Mouse (Mus musculus): ENCODE data around the gene Zfp385b. TPM values are rescaled to one million over a fixed set of nuclear protein-coding genes. Genes with fewer than 3 reads are reported as not detected.

Gene Zfp385b
- polyA plus RNA-seq, 1 experiment: 8.8 TPM

- TF ChIP-seq POLR2A (IDR thresholded peaks at IDR 0.05; ENCODE audit: control insufficient read depth, low read depth, low read length): no peak
- TF ChIP-seq CTCF (IDR thresholded peaks at IDR 0.05; ENCODE audit: control insufficient read depth, insufficient read depth, insufficient replicate concordance, low read depth, low read length): no peak
- Histone ChIP-seq H3K27me3 (ENCODE audit: control insufficient read depth, insufficient read depth, low read length) (no peaks in the 10 kb centered on the region), H3K27ac (ENCODE audit: control insufficient read depth, insufficient read depth, low read depth, low read length) (no peak overlapping the region), H3K4me3 (ENCODE audit: control insufficient read depth, low read depth, low read length) (no peak overlapping the region), H3K36me3 (ENCODE audit: control insufficient read depth, insufficient read depth, low read length) (no peaks in the 10 kb centered on the region), H3K4me1 (ENCODE audit: control insufficient read depth, insufficient read depth, low read length) (no peaks in the 10 kb centered on the region)
Observed at GRCm38 (mm10) chr2:77526803-77527202, 292.6 kb downstream of the Zfp385b start.

- no peaks in the 10 kb centered on the region for H3K4me1 ChIP-seq (ENCODE audit: control insufficient read depth, insufficient read depth, low read length)
Observed at GRCm38 (mm10) chr2:77526301-77526700, 293.1 kb downstream of the Zfp385b start.

GRCm38 (mm10) chr2:77522223-77522622 lies 297.2 kb downstream of the Zfp385b start:
- Histone ChIP-seq H3K36me3 (ENCODE audit: control insufficient read depth, insufficient read depth, low read length) (no peaks in the 10 kb centered on the region), H3K27ac (ENCODE audit: control insufficient read depth, insufficient read depth, low read depth, low read length) (no peak overlapping the region), H3K4me1 (ENCODE audit: control insufficient read depth, insufficient read depth, low read length) (no peaks in the 10 kb centered on the region), H3K4me3 (ENCODE audit: control insufficient read depth, low read depth, low read length) (no peak overlapping the region), H3K27me3 (ENCODE audit: control insufficient read depth, insufficient read depth, low read length) (no peaks in the 10 kb centered on the region)
- TF ChIP-seq CTCF (IDR thresholded peaks at IDR 0.05; ENCODE audit: control insufficient read depth, insufficient read depth, insufficient replicate concordance, low read depth, low read length) (no peak), POLR2A (IDR thresholded peaks at IDR 0.05; ENCODE audit: control insufficient read depth, low read depth, low read length) (no peak)

More at GRCm38 (mm10) chr2:77526301-77526700, 293.1 kb downstream of the Zfp385b start:
- H3K36me3 ChIP-seq (ENCODE audit: control insufficient read depth, insufficient read depth, low read length): no peaks in the 10 kb centered on the region
- H3K27ac ChIP-seq (ENCODE audit: control insufficient read depth, insufficient read depth, low read depth, low read length): no peak overlapping the region
- H3K27me3 ChIP-seq (ENCODE audit: control insufficient read depth, insufficient read depth, low read length): no peaks in the 10 kb centered on the region
- no peak overlapping the region for H3K4me3 ChIP-seq (ENCODE audit: control insufficient read depth, low read depth, low read length)
- TF ChIP-seq CTCF (IDR thresholded peaks at IDR 0.05; ENCODE audit: control insufficient read depth, insufficient read depth, insufficient replicate concordance, low read depth, low read length) (no peak), POLR2A (IDR thresholded peaks at IDR 0.05; ENCODE audit: control insufficient read depth, low read depth, low read length) (no peak)

- TF ChIP-seq POLR2A (IDR thresholded peaks at IDR 0.05; ENCODE audit: control insufficient read depth, low read depth, low read length) (no peak), CTCF (IDR thresholded peaks at IDR 0.05; ENCODE audit: control insufficient read depth, insufficient read depth, insufficient replicate concordance, low read depth, low read length) (no peak)
Observed at GRCm38 (mm10) chr2:77519341-77519740, 300.1 kb downstream of the Zfp385b start.

GRCm38 (mm10) chr2:77518693-77519092 lies 300.7 kb downstream of the Zfp385b start:
- H3K36me3 ChIP-seq (ENCODE audit: control insufficient read depth, insufficient read depth, low read length): no peaks in the 10 kb centered on the region
- no peaks in the 10 kb centered on the region for H3K27me3 ChIP-seq (ENCODE audit: control insufficient read depth, insufficient read depth, low read length)
- no peak overlapping the region for H3K4me3 ChIP-seq (ENCODE audit: control insufficient read depth, low read depth, low read length)
- no peaks in the 10 kb centered on the region; the same call in 1 of the 2 replicates for H3K4me1 ChIP-seq (ENCODE audit: control insufficient read depth, insufficient read depth, low read length)
- H3K27ac ChIP-seq (ENCODE audit: control insufficient read depth, insufficient read depth, low read depth, low read length): no peak overlapping the region
- TF ChIP-seq POLR2A (IDR thresholded peaks at IDR 0.05; ENCODE audit: control insufficient read depth, low read depth, low read length) (no peak), CTCF (IDR thresholded peaks at IDR 0.05; ENCODE audit: control insufficient read depth, insufficient read depth, insufficient replicate concordance, low read depth, low read length) (no peak)

More at GRCm38 (mm10) chr2:77519341-77519740, 300.1 kb downstream of the Zfp385b start:
- Histone ChIP-seq H3K4me1 (ENCODE audit: control insufficient read depth, insufficient read depth, low read length) (no peaks in the 10 kb centered on the region; the same call in 1 of the 2 replicates), H3K27me3 (ENCODE audit: control insufficient read depth, insufficient read depth, low read length) (no peaks in the 10 kb centered on the region), H3K36me3 (ENCODE audit: control insufficient read depth, insufficient read depth, low read length) (no peaks in the 10 kb centered on the region), H3K27ac (ENCODE audit: control insufficient read depth, insufficient read depth, low read depth, low read length) (no peak overlapping the region), H3K4me3 (ENCODE audit: control insufficient read depth, low read depth, low read length) (no peak overlapping the region)

- TF ChIP-seq POLR2A (IDR thresholded peaks at IDR 0.05; ENCODE audit: control insufficient read depth, low read depth, low read length): no peak
- TF ChIP-seq CTCF (IDR thresholded peaks at IDR 0.05; ENCODE audit: control insufficient read depth, insufficient read depth, insufficient replicate concordance, low read depth, low read length): no peak
- Histone ChIP-seq H3K27ac (ENCODE audit: control insufficient read depth, insufficient read depth, low read depth, low read length) (no peak overlapping the region), H3K27me3 (ENCODE audit: control insufficient read depth, insufficient read depth, low read length) (no peaks in the 10 kb centered on the region)
Observed at GRCm38 (mm10) chr2:77516606-77517005, 302.8 kb downstream of the Zfp385b start.

GRCm38 (mm10) chr2:77515654-77516053 lies 303.8 kb downstream of the Zfp385b start:
- no peak for TF ChIP-seq CTCF (IDR thresholded peaks at IDR 0.05; ENCODE audit: control insufficient read depth, insufficient read depth, insufficient replicate concordance, low read depth, low read length)
- TF ChIP-seq POLR2A (IDR thresholded peaks at IDR 0.05; ENCODE audit: control insufficient read depth, low read depth, low read length): no peak
- no peaks in the 10 kb centered on the region for H3K27me3 ChIP-seq (ENCODE audit: control insufficient read depth, insufficient read depth, low read length)
- no peaks in the 10 kb centered on the region for H3K36me3 ChIP-seq (ENCODE audit: control insufficient read depth, insufficient read depth, low read length)

More at GRCm38 (mm10) chr2:77516606-77517005, 302.8 kb downstream of the Zfp385b start:
- no peaks in the 10 kb centered on the region for H3K36me3 ChIP-seq (ENCODE audit: control insufficient read depth, insufficient read depth, low read length)
- H3K4me3 ChIP-seq (ENCODE audit: control insufficient read depth, low read depth, low read length): no peak overlapping the region
- no peaks in the 10 kb centered on the region; the same call in 1 of the 2 replicates for H3K4me1 ChIP-seq (ENCODE audit: control insufficient read depth, insufficient read depth, low read length)

More at GRCm38 (mm10) chr2:77515654-77516053, 303.8 kb downstream of the Zfp385b start:
- Histone ChIP-seq H3K4me3 (ENCODE audit: control insufficient read depth, low read depth, low read length) (peak overlapping the region; percentile 63), H3K27ac (ENCODE audit: control insufficient read depth, insufficient read depth, low read depth, low read length) (no peak overlapping the region), H3K4me1 (ENCODE audit: control insufficient read depth, insufficient read depth, low read length) (no peaks in the 10 kb centered on the region; the same call in 1 of the 2 replicates)
